Mouse (Mus musculus): ENCODE results near the gene Wdr53.

GRCm38 (mm10) chr16:32214804-32215576 is 32.0 kb upstream of the Wdr53 start:
- TF ChIP-seq POLR2A (IDR thresholded peaks at IDR 0.05; ENCODE audit: low read depth, low read length) = no peak
- TF ChIP-seq CTCF (IDR thresholded peaks at IDR 0.05; ENCODE audit: borderline replicate concordance, insufficient read depth, low read length) = no peak

Data from embryonic fibroblast, embryonic 13.5 days (primary cell).